Mouse (Mus musculus): ENCODE results near the gene Ubr3.

GRCm38 (mm10) chr2:69941391-69942030, 44.5 kb downstream of the Ubr3 start:
- TF ChIP-seq CTCF (IDR thresholded peaks at IDR 0.05; ENCODE audit: borderline replicate concordance, insufficient read depth, low read length) (no peak), POLR2A (IDR thresholded peaks at IDR 0.05; ENCODE audit: low read depth, low read length) (no peak)

Data from embryonic fibroblast, embryonic 13.5 days (primary cell).